Mouse (Mus musculus): ENCODE measurements at regions not wholly inside any gene's neighbourhood (a gene's known extent, or its start where the extent isn't known, plus 50 kb on each side); places are given as distances from the start of the nearest gene placed in this dataset.

GRCm38 (mm10) chr4:72383729-72384128 lies 183.0 kb upstream of the Tle1 start:
- H3K36me3 ChIP-seq (ENCODE audit: control insufficient read depth, insufficient read depth, low read length): no peaks in the 10 kb centered on the region
- H3K4me3 ChIP-seq (ENCODE audit: low read depth, low read length): no peak overlapping the region
- H3K9me3 ChIP-seq (ENCODE audit: control insufficient read depth, low read length): no peaks in the 10 kb centered on the region
- no peak overlapping the region for H3K27ac ChIP-seq (ENCODE audit: low read depth, low read length)
- H3K27me3 ChIP-seq (ENCODE audit: control insufficient read depth, insufficient read depth, low read length): no peaks in the 10 kb centered on the region; the same call in 1 of the 2 replicates
- peaks cover 16% of the 10 kb centered on the region; the same call in 1 of the 2 replicates for H3K4me1 ChIP-seq (ENCODE audit: control insufficient read depth, insufficient read depth, low read length)
- no peak for ATAC-seq (ENCODE audit: low read depth)
- H3K4me2 ChIP-seq (ENCODE audit: low read depth, low read length): no peak overlapping the region
- no peak overlapping the region for H3K9ac ChIP-seq (replicated peaks; ENCODE audit: low read depth, low read length)
- 19% methylated on average over 2 of the region's 2 CpGs for WGBS

GRCm38 (mm10) chr4:72382517-72383147 lies 181.9 kb upstream of the Tle1 start:
- Histone ChIP-seq H3K27ac (ENCODE audit: low read depth, low read length) (no peak overlapping the region), H3K4me2 (ENCODE audit: low read depth, low read length) (peak overlapping the region; percentile 23), H3K9ac (replicated peaks; ENCODE audit: low read depth, low read length) (no peak overlapping the region), H3K36me3 (ENCODE audit: control insufficient read depth, insufficient read depth, low read length) (no peaks in the 10 kb centered on the region), H3K9me3 (ENCODE audit: control insufficient read depth, low read length) (no peaks in the 10 kb centered on the region), H3K4me3 (ENCODE audit: low read depth, low read length) (no peak overlapping the region), H3K27me3 (ENCODE audit: control insufficient read depth, insufficient read depth, low read length) (no peaks in the 10 kb centered on the region), H3K4me1 (ENCODE audit: control insufficient read depth, insufficient read depth, low read length) (peaks cover 16% of the 10 kb centered on the region; the same call in 1 of the 2 replicates)
- ATAC-seq (ENCODE audit: low read depth): peak; percentile 62
- WGBS: 50% methylated on average over 11 of the region's 11 CpGs

GRCm38 (mm10) chr4:72381742-72382141 lies 181.0 kb upstream of the Tle1 start:
- H3K9ac ChIP-seq (replicated peaks; ENCODE audit: low read depth, low read length): no peak overlapping the region
- peaks cover 16% of the 10 kb centered on the region; the same call in 1 of the 2 replicates for H3K4me1 ChIP-seq (ENCODE audit: control insufficient read depth, insufficient read depth, low read length)
- H3K27ac ChIP-seq (ENCODE audit: low read depth, low read length): no peak overlapping the region
- no peak overlapping the region for H3K4me3 ChIP-seq (ENCODE audit: low read depth, low read length)
- no peak overlapping the region for H3K4me2 ChIP-seq (ENCODE audit: low read depth, low read length)
- no peaks in the 10 kb centered on the region for H3K9me3 ChIP-seq (ENCODE audit: control insufficient read depth, low read length)
- H3K36me3 ChIP-seq (ENCODE audit: control insufficient read depth, insufficient read depth, low read length): no peaks in the 10 kb centered on the region
- H3K27me3 ChIP-seq (ENCODE audit: control insufficient read depth, insufficient read depth, low read length): no peaks in the 10 kb centered on the region
- no peak for ATAC-seq (ENCODE audit: low read depth)
- WGBS: 38% methylated on average over 6 of the region's 6 CpGs

- no peak overlapping the region for H3K9ac ChIP-seq (replicated peaks; ENCODE audit: low read depth, low read length)
- H3K4me2 ChIP-seq (ENCODE audit: low read depth, low read length): no peak overlapping the region
- H3K4me1 ChIP-seq (ENCODE audit: control insufficient read depth, insufficient read depth, low read length): peaks cover 16% of the 10 kb centered on the region; the same call in 1 of the 2 replicates
- no peaks in the 10 kb centered on the region for H3K36me3 ChIP-seq (ENCODE audit: control insufficient read depth, insufficient read depth, low read length)
- H3K27ac ChIP-seq (ENCODE audit: low read depth, low read length): no peak overlapping the region
- no peak for ATAC-seq (ENCODE audit: low read depth)
- H3K4me3 ChIP-seq (ENCODE audit: low read depth, low read length): no peak overlapping the region
- WGBS: 62% methylated on average over 3 of the region's 3 CpGs
- no peaks in the 10 kb centered on the region for H3K9me3 ChIP-seq (ENCODE audit: control insufficient read depth, low read length)
- H3K27me3 ChIP-seq (ENCODE audit: control insufficient read depth, insufficient read depth, low read length): no peaks in the 10 kb centered on the region
Observed at GRCm38 (mm10) chr4:72381116-72381515, 180.4 kb upstream of the Tle1 start.

- no peak for ATAC-seq (ENCODE audit: low read depth)
- Histone ChIP-seq H3K9me3 (ENCODE audit: control insufficient read depth, low read length) (no peaks in the 10 kb centered on the region), H3K36me3 (ENCODE audit: control insufficient read depth, insufficient read depth, low read length) (no peaks in the 10 kb centered on the region), H3K27ac (ENCODE audit: low read depth, low read length) (no peak overlapping the region), H3K4me1 (ENCODE audit: control insufficient read depth, insufficient read depth, low read length) (peaks cover 14% of the 10 kb centered on the region; the same call in 1 of the 2 replicates), H3K4me2 (ENCODE audit: low read depth, low read length) (no peak overlapping the region), H3K9ac (replicated peaks; ENCODE audit: low read depth, low read length) (no peak overlapping the region), H3K27me3 (ENCODE audit: control insufficient read depth, insufficient read depth, low read length) (no peaks in the 10 kb centered on the region), H3K4me3 (ENCODE audit: low read depth, low read length) (no peak overlapping the region)
- 80% methylated on average over 1 of the region's 1 CpGs for WGBS
Observed at GRCm38 (mm10) chr4:72379515-72379914, 178.8 kb upstream of the Tle1 start.

- Histone ChIP-seq H3K4me2 (ENCODE audit: low read depth, low read length) (no peak overlapping the region), H3K4me1 (ENCODE audit: control insufficient read depth, insufficient read depth, low read length) (peaks cover 9% of the 10 kb centered on the region; the same call in 1 of the 2 replicates), H3K4me3 (ENCODE audit: low read depth, low read length) (no peak overlapping the region), H3K36me3 (ENCODE audit: control insufficient read depth, insufficient read depth, low read length) (no peaks in the 10 kb centered on the region), H3K27ac (ENCODE audit: low read depth, low read length) (no peak overlapping the region), H3K9ac (replicated peaks; ENCODE audit: low read depth, low read length) (no peak overlapping the region), H3K27me3 (ENCODE audit: control insufficient read depth, insufficient read depth, low read length) (no peaks in the 10 kb centered on the region), H3K9me3 (ENCODE audit: control insufficient read depth, low read length) (no peaks in the 10 kb centered on the region)
- ATAC-seq (ENCODE audit: low read depth): no peak
Observed at GRCm38 (mm10) chr4:72379011-72379410, 178.3 kb upstream of the Tle1 start.

DNA sequence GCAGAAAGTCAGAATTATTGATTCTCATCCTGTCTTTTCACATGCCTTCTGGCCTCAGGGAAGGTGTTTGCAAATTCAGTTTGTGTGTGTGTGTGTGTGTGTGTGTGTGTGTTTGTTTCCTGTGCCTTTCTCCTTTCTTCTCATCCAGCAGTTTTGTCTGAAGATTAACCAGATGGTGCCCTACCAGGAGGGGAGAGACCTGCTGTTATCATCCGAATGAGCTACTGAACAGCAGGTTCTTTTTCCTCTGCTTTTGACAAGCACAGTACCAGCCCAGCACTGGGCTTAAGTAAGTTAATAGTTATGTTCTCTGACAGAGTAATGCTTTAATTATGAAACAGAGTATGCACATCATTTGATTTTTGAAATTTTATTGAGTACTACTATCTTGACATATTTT lies 176.8 kb upstream of the Tle1 start:
- Histone ChIP-seq H3K36me3 (ENCODE audit: control insufficient read depth, insufficient read depth, low read length) (no peaks in the 10 kb centered on the region), H3K9ac (replicated peaks; ENCODE audit: low read depth, low read length) (no peak overlapping the region), H3K4me3 (ENCODE audit: low read depth, low read length) (no peak overlapping the region), H3K4me1 (ENCODE audit: control insufficient read depth, insufficient read depth, low read length) (no peaks in the 10 kb centered on the region; the same call in 1 of the 2 replicates), H3K4me2 (ENCODE audit: low read depth, low read length) (no peak overlapping the region), H3K27ac (ENCODE audit: low read depth, low read length) (no peak overlapping the region), H3K9me3 (ENCODE audit: control insufficient read depth, low read length) (no peaks in the 10 kb centered on the region), H3K27me3 (ENCODE audit: control insufficient read depth, insufficient read depth, low read length) (no peaks in the 10 kb centered on the region)
- no peak for ATAC-seq (ENCODE audit: low read depth)
- 35% methylated on average over 1 of the region's 1 CpGs for WGBS

DNA sequence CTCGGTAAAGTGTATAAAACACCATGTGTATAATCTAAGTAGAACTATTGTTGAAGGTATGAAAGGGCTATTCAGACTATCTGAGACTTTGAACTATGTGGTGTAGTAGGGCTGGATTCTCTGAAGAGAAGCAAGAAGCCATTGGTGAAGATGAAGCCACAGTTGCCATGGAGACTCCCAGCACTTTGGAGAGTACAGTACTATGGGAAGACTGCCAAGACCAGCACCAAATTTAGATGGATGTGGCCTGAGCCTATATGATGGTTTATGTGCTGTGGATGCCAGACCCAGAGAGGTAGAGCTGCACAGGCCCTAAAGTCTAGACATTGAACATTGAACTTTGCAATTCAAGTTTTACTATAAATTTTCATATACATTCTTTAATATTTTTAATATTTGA lies 151.3 kb upstream of the Tle1 start:
- Histone ChIP-seq H3K36me3 (ENCODE audit: control insufficient read depth, insufficient read depth, low read length) (no peaks in the 10 kb centered on the region), H3K4me2 (ENCODE audit: low read depth, low read length) (no peak overlapping the region), H3K27ac (ENCODE audit: low read depth, low read length) (no peak overlapping the region), H3K27me3 (ENCODE audit: control insufficient read depth, insufficient read depth, low read length) (no peaks in the 10 kb centered on the region), H3K4me1 (ENCODE audit: control insufficient read depth, insufficient read depth, low read length) (no peaks in the 10 kb centered on the region), H3K9ac (replicated peaks; ENCODE audit: low read depth, low read length) (no peak overlapping the region), H3K4me3 (ENCODE audit: low read depth, low read length) (no peak overlapping the region), H3K9me3 (ENCODE audit: control insufficient read depth, low read length) (no peaks in the 10 kb centered on the region)
- 33% methylated on average over 1 of the region's 1 CpGs for WGBS
- ATAC-seq (ENCODE audit: low read depth): peak; percentile 44; the same call in 1 of the 2 replicates

GRCm38 (mm10) chr4:72331882-72332281 lies 131.2 kb upstream of the Tle1 start:
- ATAC-seq (ENCODE audit: low read depth): no peak
- H3K4me2 ChIP-seq (ENCODE audit: low read depth, low read length): no peak overlapping the region
- no peak overlapping the region for H3K4me3 ChIP-seq (ENCODE audit: low read depth, low read length)
- H3K9me3 ChIP-seq (ENCODE audit: control insufficient read depth, low read length): no peaks in the 10 kb centered on the region
- no peaks in the 10 kb centered on the region for H3K27me3 ChIP-seq (ENCODE audit: control insufficient read depth, insufficient read depth, low read length)
- H3K9ac ChIP-seq (replicated peaks; ENCODE audit: low read depth, low read length): no peak overlapping the region
- WGBS: 70% methylated on average over 3 of the region's 3 CpGs
- H3K36me3 ChIP-seq (ENCODE audit: control insufficient read depth, insufficient read depth, low read length): no peaks in the 10 kb centered on the region
- H3K27ac ChIP-seq (ENCODE audit: low read depth, low read length): no peak overlapping the region
- no peaks in the 10 kb centered on the region for H3K4me1 ChIP-seq (ENCODE audit: control insufficient read depth, insufficient read depth, low read length)
